Mouse (Mus musculus) ES-E14 (cell line): ENCODE results near the gene Tedc1. TPM values are rescaled to one million over a fixed set of nuclear protein-coding genes. Genes with fewer than 3 reads are reported as not detected.
A peak's percentile ranks its signal among the peaks of the same experiment; 100 is the strongest.
"Not testable (repeated sequence)": the region's sequence is repeated elsewhere in the genome, so short reads cannot be mapped to it uniquely, and the experiment has no call there.

Experiments
- DNase-seq: peaks from one replicate; pipeline ENCODE4 v3.0.0-alpha.2; 2013; ENCODE audit warnings: low read depth, low spot score
- H3K27ac ChIP-seq: 2 replicates; pipeline ENCODE4 v1.5.1; 2012; ENCODE audit warnings: low read depth, mild to moderate bottlenecking, low read length, moderate library complexity, mixed read lengths; ENCODE audit not compliant: poor library complexity, insufficient read depth, severe bottlenecking
- H3K36me3 ChIP-seq: 2 replicates; pipeline ENCODE4 v1.6.1; 2012; ENCODE audit warnings: mild to moderate bottlenecking, low read length, moderate library complexity, mixed read lengths; ENCODE audit not compliant: control insufficient read depth, poor library complexity, insufficient read depth, severe bottlenecking
- H3K4me1 ChIP-seq, 2 experiments: fragments of 150-350 bp in 1 of 2; sonication (generic) in 1 of 2; 2 replicates each; pipeline ENCODE4 v1.6.1; 2012; ENCODE audit warnings: low read length in 2 of 2, mild to moderate bottlenecking in 1 of 2, mixed read lengths in 1 of 2; ENCODE audit not compliant: control insufficient read depth in 2 of 2, insufficient read depth in 2 of 2, poor library complexity in 1 of 2
- H3K4me3 ChIP-seq, 2 experiments: fragments of 150-350 bp in 1 of 2; sonication (generic) in 1 of 2; 2 replicates each; pipeline ENCODE4 v1.5.1; 2012; ENCODE audit warnings: low read length in 2 of 2, low read depth in 1 of 2, mild to moderate bottlenecking in 1 of 2, mixed read lengths in 1 of 2; ENCODE audit not compliant: insufficient read depth in 1 of 2, poor library complexity in 1 of 2, severe bottlenecking in 1 of 2
- H3K9ac ChIP-seq: 2 replicates; pipeline ENCODE4 v1.6.1; 2012; ENCODE audit warnings: low read depth, mild to moderate bottlenecking, low read length, mixed read lengths; ENCODE audit not compliant: poor library complexity, insufficient read depth, severe bottlenecking
- H3K9me3 ChIP-seq: fragments of 150-350 bp; sonication (generic); 2 replicates; pipeline ENCODE4 v1.6.1; 2012; ENCODE audit warnings: low read depth, mild to moderate bottlenecking, low read length; ENCODE audit not compliant: control insufficient read depth, insufficient read depth
- CHD2 ChIP-seq: IDR thresholded peaks from 2 replicates; pipeline ENCODE4 v1.6.1; 2014; ENCODE audit warnings: mild to moderate bottlenecking, low read depth, low read length, inconsistent platforms
- HCFC1 ChIP-seq: IDR thresholded peaks from 2 replicates; pipeline ENCODE4 v1.6.1; 2012; ENCODE audit warnings: low read length, inconsistent platforms, borderline replicate concordance; ENCODE audit not compliant: insufficient read depth
- MAFK ChIP-seq: IDR thresholded peaks from 2 replicates; pipeline ENCODE4 v1.6.1; 2014; ENCODE audit warnings: mild to moderate bottlenecking, low read depth, low read length, inconsistent platforms; ENCODE audit not compliant: insufficient read depth
- ZC3H11A ChIP-seq: IDR thresholded peaks from 2 replicates; pipeline ENCODE4 v1.6.1; 2012; ENCODE audit warnings: low read depth, mild to moderate bottlenecking, inconsistent platforms, low read length, borderline replicate concordance
- ZNF384 ChIP-seq: IDR thresholded peaks from 2 replicates; pipeline ENCODE4 v1.6.1; 2012; ENCODE audit warnings: low read depth, low read length, inconsistent platforms
- in situ Hi-C, 2 experiments: fragments of 600-800 bp; cut with MboI; formaldehyde crosslinking; loops; one replicate each; pipeline ENCODE4 v1.15.1; 2025; ENCODE audit warnings: low sequenced_read_pairs in 2 of 2, inconsistent platforms in 1 of 2; ENCODE audit not compliant: unreplicated experiment in 2 of 2
- total RNA-seq: library from RNA; depleted of rRNA; stranded (reverse); fragments of 300-350 nt; gene quantifications from 2 replicates; pipeline ENCODE4 v1.2.3, GENCODE M21; 2012

The Tedc1 gene
- total RNA-seq, 1 experiment, result 30.3 TPM

DNA sequence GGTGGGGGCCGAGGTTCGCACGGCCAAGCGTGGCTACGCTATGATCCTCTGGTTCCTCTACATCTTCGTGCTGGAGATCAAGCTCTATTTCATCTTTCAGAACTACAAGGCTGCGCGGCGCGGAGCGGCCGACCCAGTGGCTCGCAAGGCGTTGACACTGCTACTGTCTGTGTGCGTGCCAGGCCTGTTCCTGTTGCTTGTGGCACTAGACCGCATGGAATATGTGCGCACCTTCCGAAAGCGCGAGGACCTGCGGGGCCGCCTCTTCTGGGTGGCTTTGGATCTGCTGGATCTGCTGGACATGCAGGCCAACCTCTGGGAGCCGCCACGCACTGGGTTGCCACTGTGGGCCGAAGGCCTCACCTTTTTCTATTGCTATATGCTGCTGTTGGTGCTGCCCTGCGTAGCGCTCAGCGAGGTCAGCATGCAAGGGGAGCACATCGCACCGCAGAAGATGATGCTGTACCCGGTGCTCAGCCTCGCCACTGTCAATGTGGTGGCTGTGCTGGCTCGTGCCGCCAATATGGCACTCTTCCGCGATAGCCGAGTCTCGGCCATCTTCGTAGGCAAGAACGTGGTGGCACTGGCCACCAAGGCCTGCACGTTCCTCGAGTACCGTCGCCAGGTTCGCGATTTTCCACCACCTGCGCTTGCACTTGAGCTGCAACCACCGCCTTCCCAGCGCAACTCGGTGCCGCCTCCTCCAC, 32.3 kb downstream of the Tedc1 start:
- in situ Hi-C loops, result no loop called here
- H3K4me1 ChIP-seq, result peaks cover 0 to 23% of the 10 kb centered on the region in 2 experiments; a peak in 2 of 4 replicates
- TF ChIP-seq MAFK (no peak), ZNF384 (no peak), HCFC1 (no peak), CHD2 (no peak), ZC3H11A (no peak)
- no peak overlapping the region for H3K9ac ChIP-seq
- peak overlapping the region; percentile 63 to 64; a peak in 2 of 4 replicates for H3K4me3 ChIP-seq
- H3K9me3 ChIP-seq, result no peaks in the 10 kb centered on the region
- H3K36me3 ChIP-seq, result no peaks in the 10 kb centered on the region; the same call in 1 of the 2 replicates
- no peak overlapping the region for H3K27ac ChIP-seq
- no peak for DNase-seq

DNA sequence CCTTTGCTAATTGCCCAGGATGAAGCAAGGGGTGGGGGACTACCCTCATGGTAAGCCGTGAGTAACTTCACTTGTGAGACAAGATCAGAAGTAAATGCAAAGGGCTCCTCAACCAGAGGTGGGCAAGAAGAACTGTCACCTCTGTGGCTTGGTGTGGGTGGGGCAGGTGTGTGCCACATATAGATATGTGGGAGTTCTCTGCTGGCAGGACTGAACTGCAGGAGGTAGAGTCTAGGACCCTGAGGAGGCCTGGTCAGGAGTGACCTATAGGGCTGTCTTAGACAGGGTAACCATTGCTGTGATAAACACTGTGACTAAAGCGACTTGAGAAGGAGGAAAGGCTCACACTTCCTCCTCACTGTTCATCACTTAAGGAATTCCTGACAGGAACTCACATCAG, 37.2 kb downstream of the Tedc1 start:
- in situ Hi-C loops, result no loop called here
- no peak for DNase-seq
- Histone ChIP-seq H3K4me3 (no peak overlapping the region), H3K36me3 (no peaks in the 10 kb centered on the region; the same call in 1 of the 2 replicates), H3K9me3 (no peaks in the 10 kb centered on the region), H3K4me1 (peaks cover 0 to 9% of the 10 kb centered on the region in 2 experiments; a peak in 2 of 4 replicates), H3K9ac (no peak overlapping the region), H3K27ac (no peak overlapping the region)
- TF ChIP-seq ZC3H11A, result no peak
- no peak for TF ChIP-seq HCFC1
- no peak for TF ChIP-seq CHD2
- no peak for TF ChIP-seq ZNF384
- TF ChIP-seq MAFK, result no peak

DNA sequence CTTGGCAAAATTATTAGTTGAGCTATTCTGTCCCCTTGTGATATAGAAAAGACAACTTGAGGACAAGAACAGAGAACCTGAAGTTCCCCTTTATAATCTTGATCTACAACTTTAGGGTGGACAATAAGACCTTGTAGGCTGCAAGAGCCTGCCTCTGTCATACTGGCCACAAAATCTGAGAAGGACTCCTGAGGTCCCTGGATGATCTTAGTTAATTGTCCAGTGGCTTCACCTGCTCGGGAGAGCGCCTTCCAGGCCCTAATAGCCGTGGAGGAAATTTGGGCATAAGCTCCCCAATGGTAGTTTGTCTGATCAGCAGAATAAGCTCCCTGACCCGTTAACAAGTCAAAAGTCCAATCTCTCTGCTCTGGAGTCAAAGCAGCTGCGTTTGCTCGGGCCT, 42.9 kb downstream of the Tedc1 start:
- H3K27ac ChIP-seq, H3K9ac ChIP-seq, H3K4me3 ChIP-seq, H3K36me3 ChIP-seq, DNase-seq, H3K9me3 ChIP-seq, in situ Hi-C loops, H3K4me1 ChIP-seq: not testable (repeated sequence)

DNA sequence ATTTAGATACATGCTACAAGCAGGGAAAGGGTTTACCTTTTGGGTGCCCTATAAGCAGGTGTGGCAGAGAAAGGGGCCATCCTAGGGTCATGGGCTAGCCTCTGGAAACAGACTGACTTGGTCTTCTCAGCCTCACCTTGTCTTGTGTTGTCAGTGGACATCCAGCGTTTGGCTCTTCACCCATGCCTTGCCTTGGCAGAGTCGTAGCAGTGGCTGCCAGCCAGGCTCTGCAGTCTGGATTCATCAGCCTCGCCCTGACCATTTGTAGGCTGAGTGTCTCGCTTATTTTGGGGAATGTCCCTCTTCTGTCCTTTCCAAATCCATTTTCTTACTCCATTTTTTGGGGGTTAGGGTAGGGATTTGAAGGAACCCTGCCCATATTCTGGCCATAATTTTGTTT, 45.1 kb downstream of the Tedc1 start:
- Histone ChIP-seq H3K4me3 (no peak overlapping the region), H3K27ac (no peak overlapping the region), H3K4me1 (no peaks in the 10 kb centered on the region), H3K9me3 (no peaks in the 10 kb centered on the region), H3K36me3 (no peaks in the 10 kb centered on the region), H3K9ac (no peak overlapping the region)
- DNase-seq, result no peak
- TF ChIP-seq MAFK (no peak), CHD2 (no peak), HCFC1 (no peak), ZNF384 (no peak), ZC3H11A (no peak)
- in situ Hi-C loops, result no loop called here

DNA sequence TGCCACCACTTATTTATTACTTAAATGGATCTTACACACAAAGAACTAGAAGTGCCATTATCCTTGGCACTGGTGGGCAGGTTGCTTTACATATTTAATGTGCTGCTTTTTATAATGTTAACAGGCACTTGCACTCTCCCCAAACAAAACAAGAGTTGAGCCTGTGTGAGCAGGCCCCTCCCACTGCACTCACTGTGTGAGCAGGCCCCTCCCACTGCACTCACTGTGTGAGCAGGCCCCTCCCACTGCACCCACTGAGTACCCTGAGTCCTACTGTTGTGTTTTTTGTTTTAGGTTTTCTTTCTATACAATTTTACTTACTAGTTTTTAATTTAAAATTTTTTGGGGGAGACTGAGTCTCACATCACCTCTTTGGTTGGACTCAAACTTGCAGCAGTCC, 45.8 kb downstream of the Tedc1 start:
- H3K27ac ChIP-seq, result no peak overlapping the region
- DNase-seq, result no peak
- H3K9me3 ChIP-seq, result no peaks in the 10 kb centered on the region
- H3K36me3 ChIP-seq, result no peaks in the 10 kb centered on the region
- H3K4me3 ChIP-seq, result no peak overlapping the region
- no peak overlapping the region for H3K9ac ChIP-seq
- in situ Hi-C loops, result no loop called here
- H3K4me1 ChIP-seq, result no peaks in the 10 kb centered on the region
- TF ChIP-seq HCFC1 (no peak), MAFK (no peak), CHD2 (no peak), ZC3H11A (no peak), ZNF384 (no peak)
